In genomic region chr12:102743589-102744574, GRCm38 (mm10) we compare ENCODE assay signal across 8 mouse cellular contexts. TPM values are rescaled to one million over a fixed set of nuclear protein-coding genes. Genes with fewer than 3 reads are reported as not detected.
DNase-seq lines count a peak whose midpoint lies in the region; ATAC-seq and TF ChIP-seq lines count a peak whose summit lies in the region.

TSS of gene Moap1 (minus strand) at chr12:102743661.
TSS of gene Tmem251 (plus strand) at chr12:102743762.

- H3K36me3 ChIP-seq in embryonic facial prominence, embryonic 15.5 days, result 0 out of 2 replicates have a peak, but pooled peaks cover 11% of the 10 kb centered on the region
- H3K36me3 ChIP-seq in heart, embryonic 10.5 days, result peaks cover 15% of the 10 kb centered on the region
- peaks cover 29% of the 10 kb centered on the region for H3K36me3 ChIP-seq in kidney, embryonic 15.5 days
- H3K36me3 ChIP-seq in liver, embryonic 11.5 days (ENCODE audit: control insufficient read depth, insufficient read depth, low read length), result 0 out of 2 replicates have a peak, but pooled peaks cover 6% of the 10 kb centered on the region
- no peaks in the 10 kb centered on the region for H3K36me3 ChIP-seq in myocyte (ENCODE audit: control insufficient read depth, insufficient read depth)

- TF ChIP-seq CTCF in bone marrow macrophage, adult 2 months (IDR thresholded peaks at IDR 0.05; ENCODE audit: low read depth, low read length), result no peak

- H3K79me2 ChIP-seq in myocyte (ENCODE audit: control insufficient read depth, insufficient read depth), result peaks cover 42% of the 10 kb centered on the region

- H3K4me2 ChIP-seq in embryonic facial prominence, embryonic 15.5 days (replicated peaks), result peak within 1 kb of the TSS; percentile 64
- H3K4me2 ChIP-seq in kidney, embryonic 15.5 days, result peak within 1 kb of the TSS; percentile 78
- H3K4me2 ChIP-seq in liver, embryonic 11.5 days, result peak within 1 kb of the TSS; percentile 86
- H3K4me2 ChIP-seq in myocyte (ENCODE audit: low read depth), result peak within 1 kb of the TSS; percentile 93

- WGBS in embryonic facial prominence, embryonic 15.5 days, result under 1% methylated on average over 63 of the region's 63 CpGs
- under 1% methylated on average over 63 of the region's 63 CpGs for WGBS in heart, embryonic 10.5 days
- WGBS in kidney, embryonic 15.5 days, result under 1% methylated on average over 63 of the region's 63 CpGs
- under 1% methylated on average over 59 of the region's 63 CpGs for WGBS in liver, embryonic 11.5 days

- no peaks in the 10 kb centered on the region for H3K27me3 ChIP-seq in embryonic facial prominence, embryonic 15.5 days
- H3K27me3 ChIP-seq in heart, embryonic 10.5 days (ENCODE audit: insufficient read depth, poor library complexity, severe bottlenecking), result no peaks in the 10 kb centered on the region
- no peaks in the 10 kb centered on the region for H3K27me3 ChIP-seq in kidney, embryonic 15.5 days
- H3K27me3 ChIP-seq in liver, embryonic 11.5 days (replicated peaks; ENCODE audit: control insufficient read depth, insufficient read depth, low read length), result no peaks in the 10 kb centered on the region
- H3K27me3 ChIP-seq in myocyte (ENCODE audit: control insufficient read depth, insufficient read depth, insufficient read length), result no peaks in the 10 kb centered on the region

- peak within 1 kb of the TSS; percentile 79 for H3K27ac ChIP-seq in bone marrow macrophage, adult 2 months (ENCODE audit: insufficient read depth, low read depth, low read length)
- H3K27ac ChIP-seq in embryonic facial prominence, embryonic 15.5 days (replicated peaks), result peak within 1 kb of the TSS; percentile 90
- peak within 1 kb of the TSS; percentile 96 for H3K27ac ChIP-seq in heart, embryonic 10.5 days
- H3K27ac ChIP-seq in kidney, embryonic 15.5 days, result peak within 1 kb of the TSS; percentile 95
- peak within 1 kb of the TSS; percentile 89 for H3K27ac ChIP-seq in liver, embryonic 11.5 days (ENCODE audit: low read depth, low read length)

- H3K9me3 ChIP-seq in embryonic facial prominence, embryonic 15.5 days (replicated peaks), result no peaks in the 10 kb centered on the region
- H3K9me3 ChIP-seq in heart, embryonic 10.5 days, result no peaks in the 10 kb centered on the region
- no peaks in the 10 kb centered on the region for H3K9me3 ChIP-seq in kidney, embryonic 15.5 days (replicated peaks)
- H3K9me3 ChIP-seq in liver, embryonic 11.5 days (ENCODE audit: control insufficient read depth, low read length), result no peaks in the 10 kb centered on the region

- H3K4me1 ChIP-seq in bone marrow macrophage, adult 2 months (ENCODE audit: control insufficient read depth, insufficient read depth, low read length), result peaks cover 31% of the 10 kb centered on the region
- H3K4me1 ChIP-seq in embryonic facial prominence, embryonic 15.5 days, result peaks cover 20% of the 10 kb centered on the region
- H3K4me1 ChIP-seq in heart, embryonic 10.5 days, result peaks cover 23% of the 10 kb centered on the region
- peaks cover 25% of the 10 kb centered on the region for H3K4me1 ChIP-seq in kidney, embryonic 15.5 days
- peaks cover 18% of the 10 kb centered on the region for H3K4me1 ChIP-seq in liver, embryonic 11.5 days (replicated peaks; ENCODE audit: control insufficient read depth, insufficient read depth, low read length)

- H3ac ChIP-seq in myocyte (ENCODE audit: control insufficient read depth, insufficient read length), result peak within 1 kb of the TSS; percentile 45

- TF ChIP-seq POLR2A in bone marrow macrophage, adult 2 months (IDR thresholded peaks at IDR 0.05; ENCODE audit: borderline replicate concordance, low read depth, low read length), result no peak
- TF ChIP-seq POLR2A in myocyte (IDR thresholded peaks at IDR 0.05; ENCODE audit: insufficient read length, low read depth), result peak; percentile 79

- DNase-seq in B cell, adult 2 months, result peak; percentile 92
- DNase-seq in heart, embryonic 10.5 days (ENCODE audit: low spot score), result peak; percentile 96
- DNase-seq in liver, embryonic 11.5 days (ENCODE audit: low spot score), result peak; percentile 90
- DNase-seq in spleen, postnatal 4 days (ENCODE audit: low spot score in 2 of 2), result peak; percentile 88 to 94

- peak; percentile 92 for ATAC-seq in embryonic facial prominence, embryonic 15.5 days (ENCODE audit: insufficient number of reproducible peaks, low FRiP score, low TSS enrichment, low read depth)
- peak; percentile 98 for ATAC-seq in kidney, embryonic 15.5 days (replicated peaks; ENCODE audit: low FRiP score)
- ATAC-seq in liver, embryonic 11.5 days (replicated peaks; ENCODE audit: low FRiP score), result peak; percentile 96

- H3K4me3 ChIP-seq in bone marrow macrophage, adult 2 months (ENCODE audit: insufficient read depth, low read length), result peak within 1 kb of the TSS; percentile 73
- peak within 1 kb of the TSS; percentile 86 for H3K4me3 ChIP-seq in embryonic facial prominence, embryonic 15.5 days (replicated peaks)
- H3K4me3 ChIP-seq in heart, embryonic 10.5 days, result peak within 1 kb of the TSS; percentile 93
- H3K4me3 ChIP-seq in kidney, embryonic 15.5 days (replicated peaks), result peak within 1 kb of the TSS; percentile 83
- peak within 1 kb of the TSS; percentile 80 for H3K4me3 ChIP-seq in liver, embryonic 11.5 days (ENCODE audit: low read depth, low read length)
- H3K4me3 ChIP-seq in myocyte, result peak within 1 kb of the TSS; percentile 49

- H3K9ac ChIP-seq in embryonic facial prominence, embryonic 15.5 days, result peak within 1 kb of the TSS; percentile 81
- peak within 1 kb of the TSS; percentile 83 for H3K9ac ChIP-seq in kidney, embryonic 15.5 days
- H3K9ac ChIP-seq in liver, embryonic 11.5 days (ENCODE audit: low read depth, low read length), result peak within 1 kb of the TSS; percentile 86

TF ChIP-seq in myocyte, 11 proteins besides CTCF, POLR2A, EP300 and RAD21:
- TF ChIP-seq POLR2AphosphoS2 (IDR thresholded peaks at IDR 0.05; ENCODE audit: insufficient read length, low read depth), result peak; percentile 87
- no peak for TF ChIP-seq CEBPB (IDR thresholded peaks at IDR 0.05; ENCODE audit: insufficient read depth, poor library complexity, severe bottlenecking)
- TF ChIP-seq MYOD1 (IDR thresholded peaks at IDR 0.05; ENCODE audit: control insufficient read depth in 1 of 3, insufficient read length in 2 of 3, low read depth in 2 of 3), result peak in 1 of 3 experiments; percentile 3
- no peak for TF ChIP-seq REST (IDR thresholded peaks at IDR 0.05; ENCODE audit: insufficient read depth, insufficient read length)
- TF ChIP-seq TCF12 (IDR thresholded peaks at IDR 0.05; ENCODE audit: insufficient read depth, poor library complexity, severe bottlenecking), result no peak
- TF ChIP-seq E2F4 (IDR thresholded peaks at IDR 0.05; ENCODE audit: insufficient read depth), result peak; percentile 51

RNA-seq across cellular contexts. Expression of gene Moap1, which starts in this region (rescaled TPM):
- 1.3 TPM in 1 of 2 replicates, not detected in the other for polyA plus RNA-seq in bone marrow macrophage, adult 2 months (2012; ENCODE audit: insufficient read depth, insufficient read length, missing spikeins)
- polyA plus RNA-seq in embryonic facial prominence, embryonic 15.5 days (2015; fragmentation: Nextera tagmentation; extraction: Ambion mirVana), result 24.5 and 24.7 TPM in 2 replicates
- 24.0 and 24.8 TPM in 2 replicates for polyA plus RNA-seq in heart, embryonic 10.5 days (2016; fragmentation: Nextera tagmentation; extraction: Ambion mirVana)
- polyA plus RNA-seq in kidney, embryonic 15.5 days (2015; fragmentation: Nextera tagmentation; extraction: Ambion mirVana), result 24.5 and 25.4 TPM in 2 replicates
- polyA plus RNA-seq in liver, embryonic 11.5 days (2014; fragmentation: Nextera tagmentation; extraction: Ambion mirVana), result 18.3 and 18.4 TPM in 2 replicates
- 5.9 TPM for polyA plus RNA-seq in myocyte (2012; fragmentation: generic; extraction: Trizol)

RNA-seq across cellular contexts. Expression of gene Tmem251, which starts in this region (rescaled TPM):
- 8.0 and 8.1 TPM in 2 replicates for polyA plus RNA-seq in bone marrow macrophage, adult 2 months (2012; ENCODE audit: insufficient read depth, insufficient read length, missing spikeins)
- polyA plus RNA-seq in embryonic facial prominence, embryonic 15.5 days (2015; fragmentation: Nextera tagmentation; extraction: Ambion mirVana), result 8.7 and 10.2 TPM in 2 replicates
- 8.6 and 9.5 TPM in 2 replicates for polyA plus RNA-seq in heart, embryonic 10.5 days (2016; fragmentation: Nextera tagmentation; extraction: Ambion mirVana)
- polyA plus RNA-seq in kidney, embryonic 15.5 days (2015; fragmentation: Nextera tagmentation; extraction: Ambion mirVana), result 10.0 and 10.8 TPM in 2 replicates
- polyA plus RNA-seq in liver, embryonic 11.5 days (2014; fragmentation: Nextera tagmentation; extraction: Ambion mirVana), result 12.6 and 14.0 TPM in 2 replicates
- 2.9 TPM for polyA plus RNA-seq in myocyte (2012; fragmentation: generic; extraction: Trizol)

Comparison
In these comparisons a context has a peak if more than half of its experiments do, and no peak if none do; other contexts are left out.
1. Peak in every context shown above with its lines: DNase-seq, ATAC-seq, H3K4me3 ChIP-seq and H3K27ac ChIP-seq.